Mouse (Mus musculus) small intestine, adult 10 weeks (tissue): ENCODE data around the gene Ubtd2. TPM values are rescaled to one million over a fixed set of nuclear protein-coding genes. Genes with fewer than 3 reads are reported as not detected.

Experiments used
- polyA plus RNA-seq: library from polyadenylated mRNA; stranded (reverse); fragments of 350-450 nt; fragmentation: Illumina TruSeq; extraction: RNeasy Lipid Tissue Mini Kit (QIAGEN cat#74804); gene quantifications from one replicate; pipeline ENCODE4 v1.2.3, GENCODE M21; 2014; ENCODE audit warnings: low replicate concordance

Gene Ubtd2
- 0.59 TPM for polyA plus RNA-seq

DNA sequence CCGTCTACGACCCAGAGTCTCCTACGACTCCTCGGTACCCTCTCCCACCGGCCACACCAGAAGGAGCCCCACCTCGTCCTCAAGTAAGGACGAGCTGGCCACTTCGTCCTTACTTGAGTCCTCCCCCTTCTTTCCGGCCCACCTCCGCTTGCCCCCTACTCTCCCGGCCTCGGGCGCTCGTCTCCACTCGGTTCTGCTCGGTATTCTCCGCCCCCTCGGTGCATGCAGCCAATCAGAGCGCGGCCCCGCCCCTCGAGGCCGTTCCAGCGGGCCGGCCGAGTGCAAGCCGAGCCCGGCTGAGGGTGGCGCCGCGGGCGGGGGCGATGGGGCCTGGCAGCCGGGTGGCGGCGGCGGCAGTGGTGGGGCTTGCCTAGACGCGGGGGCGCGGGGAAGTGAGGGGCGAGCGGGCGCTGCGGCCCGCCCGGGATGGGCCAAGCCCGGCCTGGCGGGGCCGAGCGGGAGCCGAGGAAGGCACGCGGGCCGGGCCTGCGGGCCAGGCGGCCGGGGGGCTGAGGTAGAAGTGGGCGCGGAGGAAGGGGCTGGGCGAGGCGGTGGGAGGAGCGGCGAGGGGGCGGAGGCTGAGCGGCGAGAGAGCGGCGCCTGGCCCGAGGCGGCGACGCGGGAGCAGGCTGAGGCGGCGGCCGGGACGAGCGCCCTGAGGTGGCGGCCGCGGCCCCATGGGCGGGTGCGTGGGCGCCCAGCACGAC lies at the start of gene Ubtd2:
Ubtd2 (plus strand) TSS at position 571 of the 707 bp plus-strand sequence.

DNA sequence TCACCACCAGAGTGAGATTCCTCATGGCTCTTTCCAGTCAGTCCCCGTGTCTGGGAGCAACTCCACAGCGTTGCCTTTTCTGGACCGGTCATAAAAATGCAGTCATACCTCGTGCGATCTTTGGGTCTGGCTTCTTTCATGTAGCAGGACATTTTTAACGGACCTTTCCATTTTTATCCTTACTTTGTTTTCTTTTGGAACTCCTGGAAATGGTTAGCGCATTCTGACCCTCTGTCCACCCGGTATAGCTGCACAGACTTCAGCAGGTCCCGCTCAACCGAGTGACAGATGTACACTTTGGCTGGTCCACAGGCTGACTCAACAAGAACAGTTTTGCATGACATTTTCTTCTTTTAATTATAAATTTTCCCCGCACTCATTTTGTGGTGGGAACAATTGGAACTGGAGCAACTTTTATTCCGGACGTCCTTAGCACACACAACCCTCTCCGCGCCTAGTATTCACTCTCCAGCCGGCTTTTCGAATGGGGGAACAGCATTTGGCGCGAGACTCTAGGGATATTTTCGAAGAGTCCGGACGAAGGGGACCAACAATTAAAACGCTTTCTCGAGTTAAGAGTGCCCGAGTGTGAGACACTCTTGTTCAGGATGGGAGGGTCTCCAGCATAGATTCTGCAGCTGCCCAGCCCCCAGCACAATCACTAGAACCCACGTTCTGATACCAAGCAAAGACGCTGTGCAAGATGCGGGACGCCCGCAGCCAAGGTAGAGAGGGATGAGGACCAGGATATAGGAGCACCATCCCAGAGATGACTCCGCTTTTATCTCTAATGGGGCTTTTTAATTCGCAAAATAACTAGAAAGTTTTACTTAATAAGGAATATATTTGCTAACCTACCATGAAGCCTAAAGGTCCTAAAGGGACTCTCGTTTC lies 76.9 kb downstream of the Ubtd2 start, which contains the start of gene Efcab9:
Efcab9 (minus strand) TSS at position 211 of the 894 bp plus-strand sequence.

DNA sequence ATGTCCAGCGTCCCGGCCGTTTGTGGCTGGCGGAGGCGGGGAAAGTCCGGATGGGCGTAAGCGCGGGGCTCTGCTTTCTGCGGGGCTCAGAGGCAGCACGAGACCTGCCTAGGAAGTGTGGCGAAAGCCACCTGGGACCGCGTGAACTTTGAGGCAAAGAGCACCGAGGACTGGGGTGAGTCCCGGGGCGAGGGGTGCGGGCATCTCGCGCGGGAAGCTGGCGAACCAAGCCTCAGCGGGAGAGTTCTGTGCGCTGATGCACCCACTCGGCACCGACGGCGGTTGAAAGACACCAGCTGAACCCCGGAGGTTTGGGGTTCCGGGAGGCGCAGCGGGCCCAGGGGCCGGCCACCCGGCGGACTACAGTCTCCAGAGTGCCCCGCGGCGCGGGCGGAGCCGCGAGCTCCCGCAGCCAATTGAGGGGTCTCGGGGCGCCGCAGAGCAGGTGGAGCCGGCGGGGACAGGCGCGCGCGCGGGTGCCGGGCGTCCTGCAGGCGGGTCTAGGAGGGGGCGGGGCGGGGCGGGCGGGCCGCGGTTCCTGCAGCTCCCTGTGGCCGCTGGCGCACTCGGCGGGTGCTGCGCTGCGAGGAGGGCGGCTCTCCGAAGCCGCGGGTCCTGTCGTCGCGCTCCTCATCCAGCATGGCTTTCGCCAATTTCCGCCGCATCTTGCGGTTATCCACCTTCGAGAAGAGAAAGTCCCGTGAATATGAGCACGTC lies 77.8 kb downstream of the Ubtd2 start, which contains the start of gene Stk10:
Stk10 (plus strand) TSS at position 541 of the 717 bp plus-strand sequence.

Other genes with a start within 250 kb of the Ubtd2 start
- gene Snrnp25, start 250.0 kb upstream of the Ubtd2 start, polyA plus RNA-seq: 1.9 TPM
- not detected for gene Rhbdf1, start 233.1 kb upstream of the Ubtd2 start, polyA plus RNA-seq
- 2.7 TPM for gene Mpg, start 228.9 kb upstream of the Ubtd2 start, polyA plus RNA-seq
- gene Nprl3, start 187.7 kb upstream of the Ubtd2 start, polyA plus RNA-seq: 1.3 TPM
- gene Hba-x, start 179.0 kb upstream of the Ubtd2 start, polyA plus RNA-seq: not detected
- not detected for gene Hba-a1, start 171.9 kb upstream of the Ubtd2 start, polyA plus RNA-seq
- gene Hbq1b, start 168.4 kb upstream of the Ubtd2 start, polyA plus RNA-seq: not detected
- 1.7 TPM for gene Hba-a2, start 158.9 kb upstream of the Ubtd2 start, polyA plus RNA-seq
- gene Hbq1a, start 155.3 kb upstream of the Ubtd2 start, polyA plus RNA-seq: not detected
- gene Sh3pxd2b, start 107.5 kb upstream of the Ubtd2 start, polyA plus RNA-seq: 0.30 TPM
- gene Efcab9, start 76.7 kb downstream of the Ubtd2 start, polyA plus RNA-seq: not detected
- gene Stk10, start 77.9 kb downstream of the Ubtd2 start, polyA plus RNA-seq: 1.2 TPM
- gene Fbxw11, start 187.4 kb downstream of the Ubtd2 start, polyA plus RNA-seq: 57.1 TPM